Mouse (Mus musculus): ENCODE measurements around the gene Zscan18.

DNA sequence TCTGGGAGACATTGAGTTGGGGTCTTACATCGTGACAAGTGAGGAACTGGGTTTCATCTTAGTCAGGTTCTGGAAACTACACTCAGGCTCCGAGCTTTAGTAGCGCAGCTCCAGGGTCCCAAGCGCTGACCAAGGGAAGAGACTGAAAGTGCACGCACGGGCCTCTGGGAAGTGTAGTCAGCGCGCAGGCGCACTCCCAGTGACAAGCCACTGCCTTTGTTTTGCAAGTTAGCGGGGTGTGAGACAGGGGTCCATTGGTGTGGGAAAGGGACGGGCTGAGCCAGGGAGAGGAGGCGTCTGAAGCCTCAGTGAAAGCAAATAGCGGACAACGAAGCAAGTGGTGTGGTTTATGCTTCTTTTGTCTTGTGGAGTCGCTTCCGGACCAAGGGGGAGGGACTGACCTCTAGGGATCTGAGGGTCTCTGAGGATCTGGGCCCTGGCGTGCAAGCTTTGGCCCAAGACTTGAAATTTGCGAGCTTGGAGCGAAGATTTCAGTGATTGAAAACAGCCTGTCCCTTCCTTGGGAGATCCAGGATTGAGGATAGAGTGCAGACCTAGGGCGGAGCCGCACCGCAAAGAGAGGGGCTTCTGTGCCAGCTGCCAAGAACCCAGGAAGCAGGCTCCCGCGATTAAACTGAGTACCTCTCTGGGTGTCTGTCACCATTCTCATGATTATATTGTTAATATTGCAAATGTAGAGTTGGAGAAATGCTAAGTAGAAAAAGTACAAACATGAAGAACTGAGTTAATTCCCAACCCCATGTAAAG, 53.8 kb downstream of the Zscan18 start:
- TF ChIP-seq CTCF (IDR thresholded peaks at IDR 0.05; ENCODE audit: extremely low read depth, insufficient read depth, insufficient read length, insufficient replicate concordance) (no peak), POLR2A (IDR thresholded peaks at IDR 0.05; ENCODE audit: low read depth, low read length) (no peak)

Measured in spleen, adult 2 months (tissue).